Mouse (Mus musculus) left cerebral cortex, postnatal 10 days (tissue): ENCODE data around the gene Rgma. TPM values are rescaled to one million over a fixed set of nuclear protein-coding genes. Genes with fewer than 3 reads are reported as not detected.

ENCODE experiments used
- DNase-seq, 2 experiments: peaks; one replicate each; pipeline ENCODE4 v3.0.0; 2021 to 2022; ENCODE audit warnings: low spot score in 2 of 2, mixed read lengths in 1 of 2; ENCODE audit errors: extremely low spot score in 1 of 2
- intact Hi-C: fragments of 180-260 bp; cut with DNase I; formaldehyde crosslinking; loops from one replicate; pipeline ENCODE4 v1.15.1; 2025
- total RNA-seq, 2 experiments: library from RNA; stranded (reverse); gene quantifications; 2 replicates each; pipeline ENCODE4 v1.2.3; 2021

Rgma gene
- 100 to 1,000 TPM; 151 to 153 TPM for total RNA-seq

GRCm38 (mm10) chr7:73375257-73376100, at the start of gene Rgma:
Gene Rgma (plus strand): TSS chr7:73375509.
- intact Hi-C loops, result loop anchor here (2.0 to 5.0 kb wide), 4 partner anchors 153 to 969 kb away; no protein-coding TSS in a partner anchor
- peak in 1 of 2 experiments; percentile 85 for DNase-seq

DNA sequence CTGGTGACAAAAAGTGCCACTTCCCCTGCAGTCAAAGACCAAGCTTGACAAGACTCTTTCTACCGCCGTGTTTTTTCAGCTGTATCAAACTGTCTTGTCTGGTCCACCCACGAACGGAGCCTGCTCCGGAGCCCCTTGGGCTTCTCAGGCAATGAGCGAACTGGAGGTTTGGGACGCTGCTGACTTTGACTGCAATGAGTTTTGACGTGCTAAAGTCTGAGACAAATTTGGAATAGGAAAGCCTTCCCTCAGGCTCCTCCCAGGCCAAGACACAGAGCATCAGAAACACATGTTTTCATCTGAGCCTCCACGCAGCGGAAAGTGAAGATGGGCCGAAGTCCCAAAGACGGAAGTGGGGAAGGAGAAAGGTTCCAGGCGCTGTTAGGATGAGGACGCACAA, 49.1 kb upstream of the Rgma start:
- no peak for DNase-seq
- intact Hi-C loops, result loop anchor here (5.0 kb wide), 1 partner anchor 46 kb away; no protein-coding TSS in a partner anchor

DNA sequence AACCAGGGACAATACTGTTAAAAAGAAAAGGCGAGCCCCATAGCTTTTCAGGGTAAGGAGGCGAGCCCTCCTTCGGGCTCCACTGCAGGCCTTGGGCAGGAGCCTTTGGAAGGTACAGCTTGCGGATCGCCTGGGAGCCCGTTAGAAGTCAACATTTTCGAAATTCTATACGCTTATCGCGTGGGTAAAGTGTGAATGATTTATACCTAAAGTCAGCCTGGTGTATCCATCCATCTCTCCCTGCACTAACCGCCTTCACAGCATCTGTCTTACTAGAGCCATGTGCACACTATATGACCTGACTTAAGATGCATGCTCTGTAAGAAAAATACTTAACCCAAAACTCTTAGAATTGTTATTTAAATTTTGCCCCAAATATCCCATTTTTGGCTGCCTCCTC, 48.6 kb upstream of the Rgma start:
- intact Hi-C loops, result loop anchor here (5.0 kb wide), 1 partner anchor 46 kb away; no protein-coding TSS in a partner anchor
- no peak for DNase-seq

DNA sequence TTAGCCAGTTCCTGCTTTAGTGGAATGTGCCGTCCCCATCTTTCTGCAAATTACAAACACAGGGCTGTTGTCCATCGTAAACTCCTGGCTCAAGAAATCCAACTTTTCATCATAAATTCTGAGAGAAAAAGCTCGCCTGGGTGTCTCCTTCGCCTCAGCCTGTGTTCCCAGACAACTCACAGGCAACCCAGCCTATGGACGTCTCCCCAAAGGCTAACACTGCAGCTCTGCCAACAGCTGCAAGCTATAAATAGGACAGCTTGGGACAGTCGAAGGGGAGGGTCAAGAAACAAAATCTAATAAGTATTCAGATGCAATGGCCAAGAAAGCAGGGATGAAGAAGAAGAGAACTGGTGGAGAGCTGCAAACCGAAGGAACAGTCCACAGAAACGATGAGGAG, 48.1 kb upstream of the Rgma start:
- intact Hi-C loops, result loop anchor here (5.0 kb wide), 1 partner anchor 45 kb away; no protein-coding TSS in a partner anchor
- DNase-seq, result no peak

DNA sequence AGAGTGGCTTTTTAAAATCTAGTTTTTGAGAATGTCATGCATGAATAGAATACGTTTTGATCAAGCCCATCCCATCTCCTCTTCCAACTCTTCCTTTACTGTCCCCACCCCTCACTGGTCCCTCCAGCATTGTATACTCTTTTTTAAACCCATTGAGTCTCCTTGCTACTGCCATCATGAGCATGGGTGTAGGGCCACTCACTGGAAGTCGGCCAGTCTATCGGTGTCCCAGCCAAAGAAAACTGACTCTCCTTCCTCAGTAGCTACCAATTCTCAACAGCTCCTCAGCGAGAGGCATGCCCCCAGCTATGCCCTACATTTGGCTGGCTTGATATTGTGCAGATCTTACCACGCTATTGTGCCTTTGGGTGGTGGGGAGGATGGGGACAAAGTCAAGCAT, 47.7 kb upstream of the Rgma start:
- no peak for DNase-seq
- intact Hi-C loops, result loop anchor here (5.0 kb wide), 1 partner anchor 45 kb away; no protein-coding TSS in a partner anchor

DNA sequence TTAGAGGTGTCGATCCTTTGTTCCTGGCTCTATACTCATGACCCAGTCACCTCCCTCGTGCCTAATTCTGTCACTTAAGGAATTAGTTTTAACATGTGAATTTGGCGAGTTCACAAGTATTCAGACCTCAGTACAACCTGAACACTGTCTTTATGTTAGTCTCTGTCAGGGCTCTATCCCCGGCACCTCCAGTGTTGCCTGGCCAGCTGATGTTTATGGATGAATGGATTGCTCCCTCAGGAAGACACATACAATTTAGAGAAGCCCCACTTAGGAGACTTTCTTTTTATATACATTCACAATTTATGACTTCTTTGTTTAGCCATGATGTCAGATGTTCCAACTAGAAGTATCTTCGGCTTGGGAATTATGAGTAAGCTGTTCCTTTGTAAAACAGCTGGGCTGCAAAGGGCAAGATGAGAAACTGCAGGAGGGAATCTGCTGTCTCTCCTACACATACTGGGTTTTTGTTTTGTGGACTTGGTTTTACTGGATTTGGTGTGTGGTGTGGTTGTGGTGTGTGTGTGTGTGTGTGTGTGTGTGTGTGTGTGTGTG, 46.6 kb upstream of the Rgma start:
- DNase-seq, result no peak
- intact Hi-C loops, result loop anchor here (5.0 kb wide), 1 partner anchor 44 kb away; no protein-coding TSS in a partner anchor

DNA sequence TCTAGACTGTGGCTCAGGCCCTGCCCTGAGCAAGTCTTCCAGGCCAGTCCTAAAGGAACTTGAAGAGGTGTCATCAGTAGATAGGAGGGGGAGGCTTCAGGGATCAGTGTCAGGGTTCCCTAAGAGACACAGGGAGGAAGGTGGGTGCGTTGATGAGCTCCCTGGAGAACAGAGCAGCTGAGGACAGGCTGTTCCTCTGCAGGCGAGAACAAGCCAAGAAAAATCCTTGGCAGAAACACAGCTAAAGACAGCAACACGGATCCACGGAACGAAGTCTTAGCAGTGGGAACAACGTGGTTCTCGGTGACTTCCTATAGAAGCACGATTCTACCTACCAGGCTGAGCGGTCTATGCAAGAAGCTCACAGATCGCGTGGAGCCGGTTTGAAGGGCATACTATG, 44.6 kb upstream of the Rgma start:
- peak in 1 of 2 experiments; percentile 52 for DNase-seq
- intact Hi-C loops, result no loop called here

- DNase-seq, result peak in 1 of 2 experiments; percentile 40
- intact Hi-C loops, result no loop called here
Observed at GRCm38 (mm10) chr7:73331645-73332044, 43.7 kb upstream of the Rgma start.

GRCm38 (mm10) chr7:73333398-73333988, 41.8 kb upstream of the Rgma start:
- DNase-seq, result no peak
- intact Hi-C loops, result no loop called here

GRCm38 (mm10) chr7:73334883-73335282, 40.4 kb upstream of the Rgma start:
- peak in 1 of 2 experiments; percentile 50 for DNase-seq
- intact Hi-C loops, result no loop called here

DNA sequence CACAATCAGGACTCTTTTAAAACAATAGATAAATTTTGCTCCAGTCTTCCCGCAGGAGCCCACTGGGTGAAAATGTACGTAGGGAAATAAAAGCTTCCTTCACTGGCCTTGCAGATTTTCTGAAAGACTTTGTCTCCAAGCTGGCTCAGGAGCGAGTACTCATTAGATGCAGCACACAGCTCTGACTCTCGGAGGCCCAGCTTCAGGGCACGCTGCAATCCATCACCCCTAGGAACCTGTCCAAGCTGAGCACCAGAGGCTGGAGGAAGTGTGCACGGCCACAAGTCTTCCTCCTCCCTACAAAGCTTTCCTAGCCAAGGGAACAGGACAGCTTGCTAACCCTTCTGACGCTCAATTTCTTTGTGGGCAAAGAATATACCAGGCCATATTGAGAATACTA, 38.9 kb upstream of the Rgma start:
- intact Hi-C loops, result no loop called here
- DNase-seq, result no peak

GRCm38 (mm10) chr7:73338353-73338752, 37.0 kb upstream of the Rgma start:
- intact Hi-C loops, result no loop called here
- DNase-seq, result no peak

DNA sequence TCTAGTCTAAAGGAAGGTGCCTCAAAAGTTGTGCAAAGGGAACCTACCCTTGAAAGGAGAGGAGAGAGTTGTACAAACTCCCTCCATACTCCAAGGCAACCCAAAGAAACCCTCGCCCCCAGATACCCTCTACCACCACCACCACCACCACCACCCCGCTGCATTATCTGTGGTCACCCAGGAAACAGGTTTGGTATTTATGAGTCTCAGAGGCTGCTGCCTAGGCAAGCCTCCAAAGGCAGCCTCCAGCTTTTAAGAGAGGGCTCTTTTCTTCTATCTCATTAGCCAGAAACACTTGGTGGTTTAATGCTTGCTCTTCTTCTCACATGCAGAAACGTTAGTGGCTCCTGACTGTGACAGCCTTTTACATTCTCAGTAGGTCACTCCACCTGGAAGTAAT, 31.5 kb upstream of the Rgma start:
- DNase-seq, result no peak
- intact Hi-C loops, result no loop called here

DNA sequence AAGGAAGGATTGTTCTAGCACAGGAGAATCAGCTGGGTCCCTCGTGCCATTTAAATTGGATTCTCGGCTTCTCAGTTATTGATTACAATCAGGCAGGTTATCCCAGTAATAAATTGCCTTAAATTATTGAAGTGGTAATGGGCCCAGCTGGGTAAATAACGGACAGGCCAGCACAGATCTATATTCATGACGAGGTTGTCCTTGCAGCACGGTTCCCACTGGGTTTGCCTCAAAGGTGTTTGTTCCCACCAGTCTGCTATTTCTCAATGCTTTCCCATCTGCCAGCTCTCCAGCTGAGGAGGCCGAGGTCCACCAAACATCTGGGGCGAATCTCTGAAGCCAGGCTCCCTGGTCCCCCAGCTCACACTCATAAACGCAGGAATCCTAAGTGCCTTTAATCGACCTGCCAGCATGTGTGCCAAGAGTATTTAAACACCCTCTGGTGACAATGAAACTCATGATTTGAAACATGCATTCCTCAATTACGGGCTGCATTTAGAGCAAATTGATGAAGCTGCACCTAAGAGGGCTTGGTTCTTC, 26.7 kb upstream of the Rgma start:
- intact Hi-C loops, result no loop called here
- DNase-seq, result no peak

GRCm38 (mm10) chr7:73349158-73349557, 26.2 kb upstream of the Rgma start:
- intact Hi-C loops, result no loop called here
- no peak for DNase-seq

DNA sequence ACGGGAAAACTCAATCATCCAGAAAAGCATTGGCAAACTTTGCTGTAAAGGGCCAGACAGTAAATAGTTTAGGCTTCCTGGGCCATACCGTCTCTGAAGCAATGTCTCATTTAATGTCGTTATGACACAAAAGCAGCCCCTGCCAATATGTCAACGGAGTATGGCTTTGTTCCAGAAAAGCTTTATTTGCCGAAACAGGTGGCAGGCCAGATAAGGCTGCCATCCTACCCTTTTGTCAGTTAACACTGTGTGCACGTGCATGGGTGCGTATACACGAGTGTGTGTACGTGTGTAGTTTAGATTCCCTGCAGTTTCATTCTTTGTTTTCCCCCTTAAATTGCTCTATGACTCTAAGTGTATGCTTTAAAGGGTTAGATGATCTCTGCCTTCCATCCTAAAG, 20.1 kb upstream of the Rgma start:
- intact Hi-C loops, result no loop called here

GRCm38 (mm10) chr7:73356901-73357300, 18.4 kb upstream of the Rgma start:
- intact Hi-C loops, result no loop called here
- DNase-seq, result no peak

More for the DNA sequence above, 20.1 kb upstream of the Rgma start:
- DNase-seq, result no peak

- no peak for DNase-seq
- intact Hi-C loops, result no loop called here
Observed at GRCm38 (mm10) chr7:73357626-73358025, 17.7 kb upstream of the Rgma start.

DNA sequence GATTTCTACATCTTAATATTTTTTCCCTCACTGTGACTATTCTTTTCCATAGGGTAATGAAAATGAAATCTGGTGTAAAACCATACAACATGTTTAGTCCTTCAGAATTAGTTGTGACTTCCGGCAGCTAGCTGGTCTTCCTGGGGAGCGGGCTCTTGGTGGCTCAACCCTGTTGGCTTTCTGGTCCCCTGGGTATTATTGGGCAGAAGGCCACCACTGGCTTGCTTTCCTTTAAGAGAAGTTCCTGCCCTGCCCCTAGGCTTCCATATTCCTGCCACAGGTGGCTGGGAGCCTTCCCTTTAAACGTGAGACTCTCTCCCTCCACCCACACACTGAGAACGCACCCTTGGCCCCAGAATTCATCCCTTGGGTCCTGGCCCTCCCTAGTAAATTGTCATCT, 9.8 kb upstream of the Rgma start:
- intact Hi-C loops, result no loop called here
- no peak for DNase-seq
